16 mouse cellular contexts compared by ENCODE assay signal in the genomic region with DNA sequence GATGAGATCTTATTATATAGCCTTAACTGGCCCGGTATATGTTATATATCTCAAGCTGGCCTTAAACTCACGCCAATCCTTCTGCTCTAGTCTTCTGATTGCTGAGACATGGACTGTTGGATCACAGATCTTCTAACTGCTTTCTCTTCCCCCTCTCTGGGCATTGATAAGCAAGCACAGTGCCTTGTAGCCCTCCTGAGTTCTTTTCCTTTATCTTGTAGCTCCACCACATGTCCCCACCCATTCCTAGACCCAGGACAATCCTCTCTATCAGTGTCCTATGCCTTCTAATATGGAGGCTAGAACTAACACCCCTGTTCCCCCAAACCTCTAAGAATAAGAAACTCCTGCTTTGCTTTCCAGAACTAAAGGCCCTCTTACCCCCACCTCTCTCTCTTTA. TPM values are rescaled to one million over a fixed set of nuclear protein-coding genes. Genes with fewer than 3 reads are reported as not detected.
"Had no signal": no experiment of that assay in that cellular context is flagged by ENCODE, and none has a peak within 500 bp of the region (broad histone marks: within the 10 kb centered on the region; RNA-seq: fewer than 3 reads in every experiment).

No protein-coding gene starts in this region.

- H3K9ac ChIP-seq: kidney, embryonic 15.5 days; midbrain, embryonic 15.5 days; neural tube, embryonic 13.5 days had no signal

- H3K9me3 ChIP-seq: kidney, embryonic 15.5 days; midbrain, embryonic 15.5 days; neural tube, embryonic 13.5 days had no signal

- ATAC-seq: intestine, embryonic 16.5 days; lung, postnatal 0 days; midbrain, embryonic 15.5 days had no signal

- H3K27me3 ChIP-seq: kidney, embryonic 15.5 days; midbrain, embryonic 15.5 days; neural tube, embryonic 13.5 days had no signal

- H3K4me2 ChIP-seq: kidney, embryonic 15.5 days; midbrain, embryonic 11.5 days; midbrain, embryonic 15.5 days; neural tube, embryonic 13.5 days had no signal

- DNase-seq: kidney, adult 2 months; kidney, postnatal 14 days; left cerebral cortex, postnatal 4 days; lung, adult 2 months; lung, postnatal 36 days; right cerebral cortex, adult 18-20 months; right cerebral cortex, postnatal 25 days; thymus, postnatal 36 days had no signal

- H3K4me1 ChIP-seq: kidney, embryonic 15.5 days; midbrain, embryonic 15.5 days; neural tube, embryonic 13.5 days had no signal

- H3K36me3 ChIP-seq: midbrain, embryonic 15.5 days; neural tube, embryonic 13.5 days had no signal

- H3K4me3 ChIP-seq: kidney, embryonic 15.5 days; midbrain, embryonic 15.5 days; neural tube, embryonic 13.5 days had no signal

- H3K27ac ChIP-seq: kidney, embryonic 15.5 days; midbrain, embryonic 15.5 days; neural tube, embryonic 13.5 days had no signal

RNA-seq across cellular contexts. Expression of a gene that starts 14.5 kb away (rescaled TPM):
- total RNA-seq: left cerebral cortex, adult 18-20 months; megakaryocyte, adult 5-6 weeks had no signal
- polyA plus RNA-seq: kidney, adult 2 months; lung, adult 2 months; lung, postnatal 0 days had no signal
